Mouse (Mus musculus) cerebellum, adult 2 months (tissue): ENCODE measurements around the gene Gsk3b.

Experiments used
- CTCF ChIP-seq: fragments of 200-500 bp; IDR thresholded peaks from 2 replicates; pipeline ENCODE4 v1.5.1; 2011; ENCODE audit warnings: low read depth, mild to moderate bottlenecking, control low read depth, low read length, moderate library complexity, borderline replicate concordance; ENCODE audit not compliant: insufficient read depth
- POLR2A ChIP-seq: fragments of 200-500 bp; IDR thresholded peaks from 2 replicates; pipeline ENCODE4 v1.6.1; 2011; ENCODE audit warnings: low read length, control low read depth, borderline replicate concordance; ENCODE audit not compliant: insufficient read depth

DNA sequence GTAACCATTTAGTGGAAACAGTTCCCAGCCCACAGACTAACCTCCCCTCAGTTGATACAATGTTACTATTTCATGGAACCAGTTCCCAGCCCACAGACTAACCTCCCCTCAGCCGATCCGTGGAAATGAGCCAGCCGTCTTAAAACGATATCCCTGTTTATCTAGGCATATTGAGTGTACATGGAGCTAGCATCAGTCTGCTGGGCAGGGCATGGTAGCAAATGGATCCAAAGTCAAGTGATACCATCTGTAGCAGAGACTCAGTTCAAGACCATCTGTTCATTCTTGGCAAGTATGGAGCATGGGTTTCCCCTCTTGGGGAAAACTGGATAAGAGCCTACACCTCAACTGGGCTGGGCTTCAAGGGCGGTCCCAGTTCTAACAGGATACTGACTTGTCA lies 44.2 kb upstream of the Gsk3b start:
- TF ChIP-seq CTCF (no peak), POLR2A (no peak)
